Mouse (Mus musculus): ENCODE data around the gene Rtl3.

Rtl3 gene

GRCm38 (mm10) chrX:106840409-106840808 lies at the start of gene Rtl3:
TSS of gene Rtl3 (minus strand) at chrX:106840644.
- DNase-seq (ENCODE audit: low read depth, low spot score): no peak

DNA sequence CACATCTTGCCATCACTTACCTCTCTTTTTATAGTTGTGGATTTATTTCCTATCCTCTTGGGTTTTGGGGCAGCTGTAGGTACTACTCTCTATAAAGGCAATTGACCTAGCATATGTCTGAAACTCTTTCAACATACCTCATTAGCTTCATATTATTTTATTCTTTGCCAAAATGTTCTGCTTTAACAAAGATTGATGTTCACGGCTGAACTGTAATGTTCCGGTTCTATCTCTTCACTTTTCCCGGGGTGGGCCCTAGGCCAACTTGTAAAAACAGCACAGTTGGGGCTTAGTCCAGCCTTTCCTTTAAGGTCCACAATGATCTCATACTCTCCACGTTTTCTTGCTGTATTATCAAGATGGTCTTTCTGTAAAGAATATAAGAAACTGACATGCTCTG lies 31.9 kb upstream of the Rtl3 start:
- DNase-seq (ENCODE audit: low read depth, low spot score): no peak

DNA sequence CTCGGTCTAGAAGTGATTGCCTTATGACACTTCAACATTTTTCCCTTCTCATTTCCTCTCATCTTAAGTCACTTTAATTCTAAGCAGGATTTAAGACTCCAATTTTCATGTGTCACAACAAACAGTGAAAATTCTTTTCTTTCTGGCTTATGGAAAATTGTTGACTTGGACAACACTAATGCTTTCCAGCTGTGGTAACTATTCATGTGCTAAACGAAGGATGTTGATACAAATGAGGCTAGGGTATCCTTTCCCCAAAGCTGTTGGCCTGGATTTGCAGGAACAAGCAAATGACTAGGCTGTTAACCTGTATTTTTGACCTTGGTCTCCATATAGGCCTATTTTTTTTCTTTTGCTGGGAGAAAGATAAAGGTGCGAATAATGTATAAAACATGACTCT lies 31.4 kb upstream of the Rtl3 start:
- DNase-seq (ENCODE audit: low read depth, low spot score): no peak

- no peak for DNase-seq (ENCODE audit: low read depth, low spot score)
Measured at GRCm38 (mm10) chrX:106871426-106871825, 31.0 kb upstream of the Rtl3 start.

DNA sequence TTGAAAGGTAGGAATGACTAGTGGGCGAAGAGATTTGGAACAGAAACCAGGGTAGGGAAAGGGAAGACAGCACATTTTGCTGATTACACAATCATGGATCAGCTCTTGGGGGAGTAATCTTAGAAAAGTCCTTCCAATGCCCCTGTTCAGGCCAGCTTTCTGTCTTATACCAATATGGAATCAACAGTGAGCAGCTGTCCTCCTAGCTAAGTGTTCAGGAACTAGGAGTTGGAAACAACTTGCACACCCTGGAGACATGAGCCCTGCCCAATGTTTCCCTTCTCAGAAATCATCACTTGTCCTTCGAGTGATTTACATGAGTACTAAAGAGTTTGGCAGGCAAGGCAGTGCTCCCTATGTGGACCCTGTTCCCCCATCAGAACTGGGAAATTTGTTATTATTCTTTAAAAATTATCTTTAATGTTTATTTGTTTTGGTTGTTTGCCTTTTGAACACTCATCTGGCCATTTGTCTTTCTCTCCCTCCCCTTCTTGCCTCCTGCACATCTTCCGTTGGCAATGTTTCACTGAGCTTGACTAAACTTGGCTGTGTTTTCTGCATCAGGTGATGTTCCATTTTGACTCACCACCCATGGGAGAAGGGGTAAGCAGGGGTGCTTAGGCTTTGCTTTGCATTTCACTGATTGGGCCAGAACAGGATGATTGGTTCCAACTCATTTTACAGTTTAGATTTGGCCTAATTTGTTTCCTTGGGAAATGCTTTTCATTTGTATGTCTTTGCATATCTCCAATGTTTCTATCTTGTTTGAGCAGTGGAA lies 13.3 kb upstream of the Rtl3 start:
- DNase-seq (ENCODE audit: low read depth, low spot score): no peak

GRCm38 (mm10) chrX:106839591-106839990 lies 853 bp downstream of the Rtl3 start:
- no peak for DNase-seq (ENCODE audit: low read depth, low spot score)

- DNase-seq (ENCODE audit: low read depth, low spot score): no peak
Measured at GRCm38 (mm10) chrX:106830494-106830893, 9.9 kb downstream of the Rtl3 start.

DNA sequence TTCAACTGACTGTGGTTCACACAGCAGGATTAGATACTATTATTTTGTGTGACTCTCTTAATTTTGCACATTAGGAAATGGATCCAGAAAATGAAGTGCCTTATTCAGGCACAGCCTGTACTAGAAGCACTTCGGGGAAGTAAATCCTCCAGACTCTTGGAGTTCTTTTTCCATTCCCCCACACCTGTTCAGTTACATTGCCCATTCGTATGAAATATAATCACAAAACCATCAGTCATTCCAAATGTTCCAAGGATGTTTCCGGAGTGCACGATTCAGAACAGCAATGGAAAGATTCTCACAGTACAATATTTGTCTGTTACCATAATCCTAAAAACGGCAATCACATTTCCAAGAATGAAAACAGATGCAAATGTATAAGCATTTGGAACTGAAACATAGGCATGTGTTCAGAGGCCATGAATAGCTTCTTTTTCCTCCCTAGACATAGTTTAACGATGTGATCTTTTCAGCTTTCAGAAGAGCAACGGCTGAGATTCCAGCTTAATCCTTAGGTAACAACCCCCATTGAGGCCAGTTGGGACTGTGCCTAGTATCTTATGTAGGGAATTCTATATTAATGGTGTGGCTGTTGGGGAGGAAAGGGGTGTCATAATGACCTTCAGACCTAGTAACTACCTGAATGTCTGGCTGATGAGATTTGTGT lies 30.8 kb downstream of the Rtl3 start:
- DNase-seq (ENCODE audit: low read depth, low spot score): no peak

GRCm38 (mm10) chrX:106804387-106804786 lies 36.1 kb downstream of the Rtl3 start:
- DNase-seq (ENCODE audit: low read depth, low spot score): peak; percentile 20

DNA sequence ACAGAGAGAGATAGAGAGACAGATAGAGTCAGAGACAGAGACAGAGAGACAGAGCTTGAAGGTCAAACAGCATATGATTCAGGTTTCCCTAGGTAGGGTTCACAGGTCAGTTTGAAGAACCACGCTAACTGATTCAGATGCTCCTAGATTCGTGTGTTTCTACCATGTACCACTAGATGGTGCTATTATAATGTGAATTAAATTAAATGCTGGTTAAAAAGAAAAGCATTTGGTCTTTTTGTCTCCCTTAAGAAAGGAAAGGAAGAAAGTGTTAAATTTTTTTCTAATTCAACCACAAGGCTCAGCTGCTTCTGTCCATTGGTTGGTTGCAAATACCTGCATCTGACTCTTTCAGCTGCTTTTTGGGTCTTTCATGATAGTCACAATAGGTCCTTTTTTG lies 45.8 kb downstream of the Rtl3 start:
- DNase-seq (ENCODE audit: low read depth, low spot score): peak; percentile 16
